Mouse (Mus musculus) hindbrain, embryonic 10.5 days (tissue): ENCODE measurements around the gene Ube2m. TPM values are rescaled to one million over a fixed set of nuclear protein-coding genes. Genes with fewer than 3 reads are reported as not detected.

ENCODE experiments used
- DNase-seq: peaks from one replicate; pipeline ENCODE4 v3.0.0-alpha.2; 2017; ENCODE audit warnings: low spot score
- H3K27ac ChIP-seq: fragments of 300-500 bp; sonication (generic); 2 replicates; pipeline ENCODE4 v1.5.1; 2016; ENCODE audit warnings: mild to moderate bottlenecking, moderate library complexity
- H3K27me3 ChIP-seq: fragments of 300-500 bp; sonication (generic); 2 replicates; pipeline ENCODE4 v1.6.1; 2016; ENCODE audit warnings: mild to moderate bottlenecking; ENCODE audit not compliant: poor library complexity, insufficient read depth, severe bottlenecking
- H3K36me3 ChIP-seq: fragments of 300-500 bp; sonication (generic); 2 replicates; pipeline ENCODE4 v1.6.1; 2016; ENCODE audit warnings: mild to moderate bottlenecking, moderate library complexity
- H3K4me1 ChIP-seq: fragments of 300-500 bp; sonication (generic); replicated peaks from 2 replicates; pipeline ENCODE4 v1.6.1; 2016; ENCODE audit warnings: mild to moderate bottlenecking
- H3K4me3 ChIP-seq: fragments of 300-500 bp; sonication (generic); 2 replicates; pipeline ENCODE4 v1.5.1; 2016; ENCODE audit warnings: mild to moderate bottlenecking, moderate library complexity
- H3K9me3 ChIP-seq: fragments of 300-500 bp; sonication (generic); 2 replicates; pipeline ENCODE4 v1.6.1; 2016; ENCODE audit warnings: mild to moderate bottlenecking, moderate library complexity
- WGBS: fragments of 180-500 bp; shearing (Covaris S2); methylation state at CpG from one replicate; pipeline ENCODE4 v1.1.7; 2016; 5-methylcytosine and 5-hydroxymethylcytosine counted together
- polyA plus RNA-seq: library from polyadenylated mRNA; unstranded; fragments of >200 nt; fragmentation: Nextera tagmentation; extraction: Ambion mirVana; gene quantifications from 2 replicates; pipeline ENCODE4 v1.2.1, GENCODE M21; 2016

Ube2m gene
- polyA plus RNA-seq, 1 experiment from 2014 or later: 157 TPM

DNA sequence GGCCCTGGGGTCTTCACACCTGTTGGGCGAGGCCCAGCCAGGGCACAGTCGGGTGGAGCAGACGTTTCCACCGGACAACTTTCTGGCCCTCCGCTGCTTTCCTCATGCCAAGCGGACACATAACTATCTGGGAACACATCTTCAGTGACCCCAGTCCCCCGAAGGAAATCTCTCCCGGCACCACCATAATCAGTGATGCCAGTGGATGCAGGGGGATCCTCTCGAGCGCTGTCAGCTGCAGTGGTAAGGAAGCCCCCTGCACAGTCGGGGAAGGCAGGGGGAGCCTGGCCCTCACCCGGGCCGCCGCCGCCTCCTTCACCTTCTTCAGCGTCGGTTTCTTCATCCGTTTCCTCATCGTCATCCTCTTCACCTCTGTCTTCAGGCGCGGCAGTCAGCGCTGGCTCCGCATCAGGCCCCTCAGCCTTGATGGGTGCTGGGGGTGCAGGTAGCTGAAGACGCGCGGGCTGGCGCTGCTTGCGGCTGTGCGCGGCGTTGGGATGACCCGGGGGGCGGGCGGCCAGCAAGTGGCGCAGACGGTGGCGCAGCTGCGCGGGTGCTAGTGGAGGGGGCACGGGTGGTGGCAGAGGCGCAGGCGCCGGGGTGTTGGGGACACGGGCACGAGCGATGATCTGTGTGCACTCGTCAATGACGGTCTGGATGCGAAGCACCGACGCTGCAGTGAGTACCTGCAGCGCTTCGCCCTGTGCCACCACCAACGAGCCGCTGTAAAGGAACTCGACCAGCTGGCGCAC lies 30.6 kb downstream of the Ube2m start:
- H3K36me3 ChIP-seq: peaks cover 37% of the 10 kb centered on the region
- H3K4me3 ChIP-seq: peak overlapping the region; percentile 70
- no peak overlapping the region for H3K27ac ChIP-seq
- H3K9me3 ChIP-seq: 0 out of 2 replicates have a peak, but pooled peaks cover 3% of the 10 kb centered on the region
- H3K27me3 ChIP-seq: peaks cover 26% of the 10 kb centered on the region
- peaks cover 30% of the 10 kb centered on the region for H3K4me1 ChIP-seq
- 31% methylated on average over 57 of the region's 57 CpGs for WGBS
- DNase-seq: no peak

DNA sequence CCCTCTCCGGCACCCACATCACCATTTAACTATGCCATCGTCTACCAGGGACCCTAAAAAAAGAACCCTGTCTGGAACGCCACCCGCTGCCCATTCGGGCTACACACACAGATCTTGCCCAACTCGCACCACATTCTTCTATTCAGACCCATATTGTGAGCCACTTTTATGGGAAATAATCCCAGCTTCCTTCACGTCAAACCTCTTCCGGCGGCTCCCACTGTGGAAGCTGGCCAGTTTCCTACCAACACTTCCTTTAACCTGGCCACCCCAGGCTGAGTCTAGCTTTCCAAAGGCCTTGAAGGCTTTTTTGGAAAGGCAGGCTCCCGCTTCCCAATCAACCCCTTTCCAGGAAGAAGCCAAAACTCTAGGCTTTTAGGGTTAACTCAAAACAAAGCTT lies 31.5 kb downstream of the Ube2m start:
- 86% methylated on average over 10 of the region's 10 CpGs for WGBS
- H3K4me1 ChIP-seq: peaks cover 30% of the 10 kb centered on the region
- 0 out of 2 replicates have a peak, but pooled peaks cover 3% of the 10 kb centered on the region for H3K9me3 ChIP-seq
- H3K4me3 ChIP-seq: no peak overlapping the region
- no peak overlapping the region for H3K27ac ChIP-seq
- no peak for DNase-seq
- peaks cover 37% of the 10 kb centered on the region for H3K36me3 ChIP-seq
- peaks cover 26% of the 10 kb centered on the region for H3K27me3 ChIP-seq

DNA sequence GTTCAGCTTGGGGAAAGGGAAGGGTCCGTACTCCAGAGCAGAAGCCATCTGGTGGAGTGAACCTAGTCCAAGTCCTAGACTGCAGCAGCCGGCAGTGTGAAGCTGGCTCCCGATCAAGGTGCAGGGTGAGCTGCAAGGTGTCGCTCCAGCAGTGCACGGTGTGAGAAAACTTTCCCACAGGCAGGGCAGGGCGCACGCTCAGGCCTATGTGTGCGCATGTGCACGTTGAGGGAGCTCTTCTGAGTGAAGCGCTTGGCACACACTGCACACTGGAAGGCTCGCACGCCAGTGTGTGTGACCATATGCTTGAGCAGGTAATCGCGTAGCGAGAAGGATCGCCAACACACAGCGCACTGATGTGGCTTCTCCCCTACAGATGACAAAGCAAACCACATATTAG lies 32.1 kb downstream of the Ube2m start:
- peaks cover 30% of the 10 kb centered on the region for H3K4me1 ChIP-seq
- peaks cover 26% of the 10 kb centered on the region for H3K27me3 ChIP-seq
- H3K4me3 ChIP-seq: no peak overlapping the region
- DNase-seq: no peak
- 87% methylated on average over 17 of the region's 17 CpGs for WGBS
- H3K27ac ChIP-seq: no peak overlapping the region
- H3K36me3 ChIP-seq: peaks cover 37% of the 10 kb centered on the region
- H3K9me3 ChIP-seq: 0 out of 2 replicates have a peak, but pooled peaks cover 3% of the 10 kb centered on the region

DNA sequence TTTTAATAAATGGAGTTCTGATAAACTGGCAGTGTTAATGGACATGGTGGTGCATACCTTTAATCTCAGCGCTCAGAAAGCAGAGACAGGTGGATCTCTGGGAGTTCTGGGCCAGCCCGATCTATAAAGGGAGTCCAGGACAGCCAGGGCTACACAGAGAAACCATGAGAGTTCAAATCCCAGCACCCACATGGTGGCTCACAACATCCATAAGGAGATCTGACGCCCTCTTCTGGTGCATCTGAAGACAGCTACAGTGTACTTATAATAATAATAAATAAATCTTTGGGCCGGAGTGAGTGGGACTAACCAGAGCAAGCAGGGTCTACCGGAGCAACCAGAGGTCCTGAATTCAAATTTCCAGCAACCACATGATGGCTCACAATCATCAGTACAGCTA lies 34.7 kb downstream of the Ube2m start:
- Histone ChIP-seq H3K27ac (no peak overlapping the region), H3K9me3 (no peaks in the 10 kb centered on the region), H3K4me3 (no peak overlapping the region), H3K4me1 (peaks cover 15% of the 10 kb centered on the region), H3K36me3 (peaks cover 37% of the 10 kb centered on the region), H3K27me3 (peaks cover 23% of the 10 kb centered on the region)
- no peak for DNase-seq
- 76% methylated on average over 5 of the region's 5 CpGs for WGBS

DNA sequence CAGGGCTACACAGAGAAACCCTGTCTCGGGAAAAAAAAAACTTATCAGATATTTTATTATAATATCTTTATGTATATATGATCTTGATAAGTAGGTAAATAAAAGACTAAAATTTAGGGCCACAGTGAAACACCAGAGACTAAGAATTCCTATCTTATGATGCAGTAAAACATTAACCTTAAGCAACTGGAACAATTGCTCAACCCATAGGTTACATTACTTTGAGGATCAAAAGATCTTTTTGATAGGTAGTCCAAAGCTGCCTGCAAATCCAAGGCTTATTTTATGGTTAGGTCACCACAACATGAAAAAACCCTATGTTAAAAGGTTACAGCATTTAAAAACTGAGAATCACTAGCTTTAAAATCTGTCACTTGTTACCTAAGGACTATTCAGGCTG lies 36.5 kb downstream of the Ube2m start:
- Histone ChIP-seq H3K36me3 (peaks cover 22% of the 10 kb centered on the region), H3K27ac (no peak overlapping the region), H3K4me1 (no peaks in the 10 kb centered on the region), H3K9me3 (no peaks in the 10 kb centered on the region), H3K4me3 (no peak overlapping the region), H3K27me3 (peaks cover 5% of the 10 kb centered on the region)
- no peak for DNase-seq
- 73% methylated on average over 1 of the region's 1 CpGs for WGBS

DNA sequence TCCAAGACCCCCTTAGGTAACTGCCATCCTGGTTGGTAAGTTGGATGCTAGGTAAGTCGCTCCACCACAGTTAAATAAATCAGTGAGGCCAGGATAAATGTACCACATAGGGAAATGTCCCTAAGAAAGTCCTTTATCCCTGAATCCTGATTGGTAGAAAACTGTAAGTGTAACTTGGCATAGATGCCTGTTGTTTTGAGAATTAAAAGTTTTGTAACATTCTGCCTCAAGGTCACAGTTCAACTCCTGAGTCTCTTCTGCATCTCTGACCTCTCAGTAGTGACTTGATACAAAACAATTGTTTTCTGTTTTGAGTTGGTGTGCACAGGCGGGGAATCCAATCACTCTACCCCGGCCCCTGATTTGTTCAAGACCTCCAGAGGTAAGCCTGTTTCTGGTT lies 39.2 kb downstream of the Ube2m start, which contains the start of gene Trim28:
Gene Trim28, plus strand, starts transcription at position 264 of the 400 bp plus-strand sequence.
- no peaks in the 10 kb centered on the region for H3K27me3 ChIP-seq
- H3K9me3 ChIP-seq: no peaks in the 10 kb centered on the region
- 78% methylated on average over 3 of the region's 3 CpGs for WGBS
- H3K4me1 ChIP-seq: no peaks in the 10 kb centered on the region
- H3K27ac ChIP-seq: no peak within 1 kb of the TSS
- H3K4me3 ChIP-seq: no peak within 1 kb of the TSS
- H3K36me3 ChIP-seq: 0 out of 2 replicates have a peak, but pooled peaks cover 3% of the 10 kb centered on the region
- DNase-seq: no peak

DNA sequence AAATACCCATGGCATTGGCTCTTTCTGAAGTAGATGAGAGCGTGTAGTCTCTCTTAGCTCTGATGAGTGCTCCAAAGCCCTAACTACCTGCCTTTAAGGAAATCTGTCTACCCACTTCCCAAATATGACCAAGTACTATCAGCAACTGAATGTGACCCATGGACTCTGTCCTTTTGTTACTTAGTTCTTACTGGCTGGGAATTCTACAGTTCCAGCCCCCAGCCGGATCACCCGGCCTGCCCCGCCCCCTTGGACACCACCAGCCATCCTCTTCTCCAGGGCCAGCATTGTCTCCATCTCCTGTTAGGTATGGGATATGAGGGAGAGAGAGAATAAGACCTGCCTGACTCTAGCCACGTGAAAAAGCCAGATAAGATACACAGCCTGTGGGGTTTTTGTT lies 40.0 kb downstream of the Ube2m start, which contains the start of gene Slc27a5:
Gene Slc27a5, minus strand, starts transcription at position 140 of the 400 bp plus-strand sequence.
- no peaks in the 10 kb centered on the region for H3K36me3 ChIP-seq
- H3K4me3 ChIP-seq: no peak within 1 kb of the TSS
- H3K27me3 ChIP-seq: no peaks in the 10 kb centered on the region
- H3K27ac ChIP-seq: no peak within 1 kb of the TSS
- no peaks in the 10 kb centered on the region for H3K4me1 ChIP-seq
- no peaks in the 10 kb centered on the region for H3K9me3 ChIP-seq
- WGBS: 83% methylated on average over 5 of the region's 5 CpGs
- DNase-seq: no peak

DNA sequence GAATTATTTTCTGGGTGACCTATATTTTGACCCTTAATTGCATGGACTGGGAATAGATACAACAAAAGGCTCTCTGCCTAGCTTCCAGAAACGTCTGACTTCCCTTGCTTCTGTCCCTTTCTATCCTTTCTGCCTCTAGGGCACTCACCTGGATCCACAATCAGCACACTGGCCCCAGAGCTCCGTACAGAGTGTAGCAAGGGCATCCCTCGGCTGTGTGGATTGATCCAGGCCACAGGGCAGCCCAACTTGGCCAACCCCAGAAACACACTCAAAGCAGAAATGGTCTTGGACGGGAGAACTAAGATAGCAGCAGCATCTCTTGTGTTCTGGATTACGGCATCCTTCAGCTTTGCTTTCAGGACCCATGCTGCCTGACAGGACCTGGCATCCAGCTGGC lies 40.8 kb downstream of the Ube2m start:
- no peaks in the 10 kb centered on the region for H3K9me3 ChIP-seq
- no peaks in the 10 kb centered on the region for H3K27me3 ChIP-seq
- no peak overlapping the region for H3K4me3 ChIP-seq
- no peaks in the 10 kb centered on the region for H3K36me3 ChIP-seq
- no peak for DNase-seq
- H3K27ac ChIP-seq: no peak overlapping the region
- 67% methylated on average over 5 of the region's 5 CpGs for WGBS
- H3K4me1 ChIP-seq: no peaks in the 10 kb centered on the region

DNA sequence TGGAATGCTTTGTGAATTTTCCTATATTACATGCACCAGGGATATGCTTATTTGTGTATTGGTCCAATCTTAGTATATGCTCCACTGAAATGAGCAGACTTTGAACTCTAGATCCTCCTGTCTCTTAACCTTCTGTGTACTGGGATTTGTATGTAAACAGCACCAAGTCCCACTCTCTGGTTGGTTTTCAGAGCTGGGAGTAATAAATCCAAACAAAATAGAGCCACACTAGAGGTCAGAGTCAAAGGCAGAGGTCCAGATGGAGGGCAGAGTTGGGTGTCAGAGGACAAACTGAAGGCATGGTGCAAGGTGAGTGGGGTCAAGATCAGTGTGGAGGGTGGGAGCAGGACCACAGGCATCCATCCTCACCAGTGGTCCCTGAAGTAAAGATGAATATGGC lies 42.2 kb downstream of the Ube2m start:
- no peaks in the 10 kb centered on the region for H3K27me3 ChIP-seq
- H3K4me3 ChIP-seq: no peak overlapping the region
- no peak overlapping the region for H3K27ac ChIP-seq
- no peak for DNase-seq
- H3K9me3 ChIP-seq: no peaks in the 10 kb centered on the region
- no peaks in the 10 kb centered on the region for H3K36me3 ChIP-seq
- H3K4me1 ChIP-seq: no peaks in the 10 kb centered on the region

DNA sequence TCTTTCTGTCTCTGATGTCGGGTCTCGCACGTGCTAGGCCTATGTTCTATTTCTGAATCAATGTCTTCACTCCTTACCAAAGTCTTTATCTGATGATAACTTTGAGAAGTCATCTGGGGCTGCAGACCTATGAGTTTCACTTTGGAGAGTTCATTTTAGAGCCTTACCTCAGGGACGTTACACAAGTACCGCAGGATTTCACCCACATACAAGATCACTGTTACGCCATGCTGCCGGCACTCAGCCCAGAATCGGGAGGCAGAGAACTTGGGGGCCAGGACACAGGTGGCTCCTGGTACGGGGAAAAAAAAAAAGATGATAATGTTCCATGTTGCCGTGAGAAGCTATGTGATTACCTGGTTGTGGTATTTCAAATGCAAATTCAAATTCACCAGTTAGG lies 44.9 kb downstream of the Ube2m start:
- no peak for DNase-seq

DNA sequence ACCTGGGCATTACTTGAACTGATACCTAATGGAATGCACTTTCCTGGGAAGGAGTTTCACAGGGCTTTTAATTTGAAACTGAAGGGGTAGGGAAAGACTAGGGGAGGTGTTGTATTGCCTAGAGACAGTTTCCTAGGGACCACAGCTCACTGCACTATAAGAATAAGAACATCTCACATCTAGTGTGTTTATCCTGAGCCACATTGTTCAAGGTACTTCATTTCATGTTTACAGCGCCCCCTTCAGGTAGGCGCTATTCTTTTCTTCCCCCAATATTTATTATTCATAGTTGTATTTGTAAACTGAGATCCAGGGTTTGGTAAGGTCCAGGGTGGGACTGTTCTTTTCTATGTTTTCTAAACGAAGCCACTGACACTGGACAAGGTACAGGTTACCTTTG lies 45.9 kb downstream of the Ube2m start:
- H3K27ac ChIP-seq: no peak overlapping the region
- H3K4me1 ChIP-seq: no peaks in the 10 kb centered on the region
- H3K27me3 ChIP-seq: no peaks in the 10 kb centered on the region
- H3K36me3 ChIP-seq: no peaks in the 10 kb centered on the region
- no peak for DNase-seq
- H3K4me3 ChIP-seq: no peak overlapping the region
- no peaks in the 10 kb centered on the region for H3K9me3 ChIP-seq
- WGBS: 6% methylated on average over 3 of the region's 3 CpGs

More for the DNA sequence above, 44.9 kb downstream of the Ube2m start:
- WGBS: 89% methylated on average over 10 of the region's 10 CpGs
- no peak overlapping the region for H3K4me3 ChIP-seq
- no peaks in the 10 kb centered on the region for H3K4me1 ChIP-seq
- H3K36me3 ChIP-seq: no peaks in the 10 kb centered on the region
- no peak overlapping the region for H3K27ac ChIP-seq
- H3K9me3 ChIP-seq: no peaks in the 10 kb centered on the region
- H3K27me3 ChIP-seq: no peaks in the 10 kb centered on the region

DNA sequence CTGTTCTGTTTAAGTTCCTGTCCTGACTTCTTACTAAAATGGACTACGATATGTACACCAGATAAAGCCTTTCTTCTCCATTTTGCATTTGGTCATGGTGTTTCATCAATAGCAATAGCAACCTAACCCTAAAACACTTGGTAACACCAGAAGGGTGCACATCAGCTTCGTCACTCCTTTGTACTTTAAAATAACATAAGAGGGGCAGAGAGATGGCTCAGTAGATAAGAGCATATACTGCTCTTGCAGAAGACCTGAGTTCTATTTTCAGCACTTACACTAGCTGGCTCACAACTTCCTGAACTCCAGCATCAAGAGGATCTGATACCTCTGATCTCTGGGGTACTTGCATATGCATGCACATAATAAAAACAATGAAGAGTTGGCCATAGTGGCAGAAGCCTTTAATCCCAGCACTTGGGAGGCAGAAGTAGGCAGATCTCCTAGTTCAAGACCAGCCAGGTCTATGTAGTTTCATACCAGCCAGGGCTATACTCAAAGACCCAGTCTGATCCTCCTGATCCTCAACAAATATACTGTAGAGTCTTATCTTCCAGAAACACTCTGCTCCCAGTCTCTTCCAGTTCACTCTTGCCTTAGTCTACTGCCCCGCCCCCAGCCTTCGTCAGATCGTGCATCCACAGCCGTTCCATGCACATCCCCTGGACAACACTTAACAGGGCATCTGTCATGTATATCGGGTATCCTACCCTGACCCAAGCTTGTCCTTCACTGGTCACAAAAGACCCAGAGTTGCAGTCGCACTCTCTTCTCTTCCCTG lies 50.5 kb downstream of the Ube2m start:
- no peaks in the 10 kb centered on the region for H3K27me3 ChIP-seq
- H3K4me3 ChIP-seq: no peak overlapping the region
- H3K36me3 ChIP-seq: peaks cover 3% of the 10 kb centered on the region
- no peak for DNase-seq
- H3K27ac ChIP-seq: no peak overlapping the region
- H3K9me3 ChIP-seq: no peaks in the 10 kb centered on the region
- 86% methylated on average over 8 of the region's 8 CpGs for WGBS
- no peaks in the 10 kb centered on the region for H3K4me1 ChIP-seq

DNA sequence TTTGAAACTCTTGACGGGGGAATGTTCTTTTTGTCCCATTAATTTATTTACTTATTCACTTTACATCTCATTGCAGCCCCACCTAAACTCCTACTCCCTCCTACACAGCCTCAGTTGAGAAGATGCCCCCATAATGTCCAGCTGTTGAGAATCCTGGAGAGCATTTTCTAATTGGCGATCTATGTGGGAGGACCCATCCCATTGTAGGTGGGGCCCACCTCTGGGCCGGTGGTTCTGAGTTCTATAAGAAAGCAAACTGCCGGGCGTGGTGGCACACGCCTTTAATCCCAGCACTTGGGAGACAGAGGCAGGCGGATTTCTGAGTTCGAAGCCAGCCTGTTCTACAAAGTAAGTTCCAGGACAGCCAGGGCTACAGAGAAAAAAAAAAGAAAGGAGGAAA lies 51.2 kb downstream of the Ube2m start:
- no peak for DNase-seq
- peaks cover 10% of the 10 kb centered on the region for H3K36me3 ChIP-seq
- H3K4me1 ChIP-seq: no peaks in the 10 kb centered on the region
- no peaks in the 10 kb centered on the region for H3K9me3 ChIP-seq
- H3K27me3 ChIP-seq: no peaks in the 10 kb centered on the region
- H3K4me3 ChIP-seq: no peak overlapping the region
- no peak overlapping the region for H3K27ac ChIP-seq
- WGBS: 86% methylated on average over 8 of the region's 8 CpGs
